Mouse (Mus musculus): ENCODE measurements around the gene Olfr5. TPM values are rescaled to one million over a fixed set of nuclear protein-coding genes. Genes with fewer than 3 reads are reported as not detected.

The Olfr5 gene
- polyA plus RNA-seq, 1 experiment from 2014 or later = not detected

DNA sequence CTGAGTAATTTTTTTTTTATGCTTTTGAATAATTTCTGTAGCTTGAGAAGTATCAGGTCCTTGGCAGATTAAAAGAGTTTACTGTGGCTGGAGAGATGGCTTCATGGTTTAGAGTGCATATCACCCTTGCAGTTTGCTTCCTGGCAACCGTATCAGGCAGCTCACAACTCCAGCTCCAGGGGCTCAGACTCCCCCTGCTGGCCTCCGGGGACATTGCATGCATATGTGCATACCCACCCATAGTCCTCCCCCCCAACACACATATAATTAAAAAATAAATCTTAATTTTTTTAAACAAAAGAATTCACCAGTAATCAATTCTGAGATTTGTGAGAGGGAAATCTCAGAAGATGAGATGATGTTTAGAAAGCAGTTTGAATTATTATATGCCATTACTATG is 56.4 kb downstream of the Olfr5 start:
- Histone ChIP-seq H3K36me3 (no peaks in the 10 kb centered on the region), H3K27ac (no peak overlapping the region), H3K27me3 (ENCODE audit: low read depth, poor library complexity, severe bottlenecking) (no peaks in the 10 kb centered on the region), H3K9me3 (replicated peaks) (0 out of 2 replicates have a peak, but pooled peaks cover 4% of the 10 kb centered on the region), H3K4me1 (peaks cover 3% of the 10 kb centered on the region), H3K4me3 (no peak overlapping the region)
- 40% methylated on average over 2 of the region's 2 CpGs for WGBS
- peak; percentile 51 for DNase-seq (ENCODE audit: low spot score)

DNA sequence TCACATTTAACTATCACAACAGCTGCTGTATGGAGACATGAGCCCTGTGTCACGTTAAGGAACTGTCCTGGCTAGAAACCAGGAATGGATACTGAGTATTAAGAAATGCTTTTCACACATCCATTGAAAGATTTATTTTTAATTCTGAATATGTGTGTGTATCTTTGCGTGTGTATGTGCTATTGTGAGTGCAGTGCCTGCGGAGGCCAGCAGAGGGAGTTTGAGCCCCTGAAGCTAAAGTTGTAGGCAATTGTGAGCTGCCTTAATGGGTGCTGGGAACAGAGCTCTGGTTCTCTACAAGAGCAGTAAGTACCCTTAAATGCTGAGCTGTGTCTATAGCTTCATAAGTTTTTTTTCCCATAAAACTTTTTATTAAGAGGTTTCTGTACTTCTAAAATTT is 57.4 kb downstream of the Olfr5 start:
- 90% methylated on average over 3 of the region's 3 CpGs for WGBS
- Histone ChIP-seq H3K9me3 (replicated peaks) (0 out of 2 replicates have a peak, but pooled peaks cover 4% of the 10 kb centered on the region), H3K27ac (no peak overlapping the region), H3K4me1 (no peaks in the 10 kb centered on the region), H3K36me3 (no peaks in the 10 kb centered on the region), H3K27me3 (ENCODE audit: low read depth, poor library complexity, severe bottlenecking) (no peaks in the 10 kb centered on the region), H3K4me3 (no peak overlapping the region)
- DNase-seq (ENCODE audit: low spot score) = no peak

Other genes with a start within 250 kb of the Olfr5 start
- not detected in 2 replicates for gene Epp13, start 234.2 kb downstream of the Olfr5 start, polyA plus RNA-seq (2016; fragmentation: Nextera tagmentation; extraction: Ambion mirVana)
- 5.2 and 6.4 TPM in 2 replicates for gene Zfp667, start 200.4 kb downstream of the Olfr5 start, polyA plus RNA-seq (2016; fragmentation: Nextera tagmentation; extraction: Ambion mirVana)
- gene Zfp583, start 155.7 kb downstream of the Olfr5 start, polyA plus RNA-seq (2016; fragmentation: Nextera tagmentation; extraction: Ambion mirVana) = 5.2 and 6.7 TPM in 2 replicates
- gene Gm3854, start 143.2 kb downstream of the Olfr5 start, polyA plus RNA-seq (2016; fragmentation: Nextera tagmentation; extraction: Ambion mirVana) = 2.6 and 2.8 TPM in 2 replicates
- gene Zfp78, start 123.7 kb downstream of the Olfr5 start, polyA plus RNA-seq (2016; fragmentation: Nextera tagmentation; extraction: Ambion mirVana) = 1.3 and 1.4 TPM in 2 replicates
- 9.2 and 13.9 TPM in 2 replicates for gene Zfp28, start 103.6 kb downstream of the Olfr5 start, polyA plus RNA-seq (2016; fragmentation: Nextera tagmentation; extraction: Ambion mirVana)
- 0.09 and 0.34 TPM in 2 replicates for gene Smim17, start 88.2 kb downstream of the Olfr5 start, polyA plus RNA-seq (2016; fragmentation: Nextera tagmentation; extraction: Ambion mirVana)
- 0.03 TPM in 1 of 2 replicates, not detected in the other for gene Gm20715, start 76.7 kb downstream of the Olfr5 start, polyA plus RNA-seq (2016; fragmentation: Nextera tagmentation; extraction: Ambion mirVana)
- not detected in 2 replicates for gene Olfr1344, start 48.3 kb downstream of the Olfr5 start, polyA plus RNA-seq (2016; fragmentation: Nextera tagmentation; extraction: Ambion mirVana)
- gene Olfr1336, start 30.8 kb downstream of the Olfr5 start, polyA plus RNA-seq (2016; fragmentation: Nextera tagmentation; extraction: Ambion mirVana) = not detected in 2 replicates
- gene Olfr1346, start 19.8 kb downstream of the Olfr5 start, polyA plus RNA-seq (2016; fragmentation: Nextera tagmentation; extraction: Ambion mirVana) = not detected in 2 replicates
- gene Olfr1347, start 12.8 kb upstream of the Olfr5 start, polyA plus RNA-seq (2016; fragmentation: Nextera tagmentation; extraction: Ambion mirVana) = not detected in 2 replicates
- gene Olfr1348, start 21.8 kb upstream of the Olfr5 start, polyA plus RNA-seq (2016; fragmentation: Nextera tagmentation; extraction: Ambion mirVana) = not detected in 2 replicates
- gene Olfr1349, start 36.0 kb upstream of the Olfr5 start, polyA plus RNA-seq (2016; fragmentation: Nextera tagmentation; extraction: Ambion mirVana) = not detected in 2 replicates
- not detected in 2 replicates for gene Olfr1350, start 77.9 kb upstream of the Olfr5 start, polyA plus RNA-seq (2016; fragmentation: Nextera tagmentation; extraction: Ambion mirVana)
- gene Zim1, start 209.5 kb upstream of the Olfr5 start, polyA plus RNA-seq (2016; fragmentation: Nextera tagmentation; extraction: Ambion mirVana) = 2.7 and 3.8 TPM in 2 replicates
- 378 and 427 TPM in 2 replicates for gene Peg3, start 243.5 kb upstream of the Olfr5 start, polyA plus RNA-seq (2016; fragmentation: Nextera tagmentation; extraction: Ambion mirVana)
- 25.1 and 25.4 TPM in 2 replicates for gene Usp29, start 243.6 kb upstream of the Olfr5 start, polyA plus RNA-seq (2016; fragmentation: Nextera tagmentation; extraction: Ambion mirVana)

All from limb, embryonic 10.5 days (tissue).